Mouse (Mus musculus): ENCODE results near the gene Rhd.

Gene Rhd

DNA sequence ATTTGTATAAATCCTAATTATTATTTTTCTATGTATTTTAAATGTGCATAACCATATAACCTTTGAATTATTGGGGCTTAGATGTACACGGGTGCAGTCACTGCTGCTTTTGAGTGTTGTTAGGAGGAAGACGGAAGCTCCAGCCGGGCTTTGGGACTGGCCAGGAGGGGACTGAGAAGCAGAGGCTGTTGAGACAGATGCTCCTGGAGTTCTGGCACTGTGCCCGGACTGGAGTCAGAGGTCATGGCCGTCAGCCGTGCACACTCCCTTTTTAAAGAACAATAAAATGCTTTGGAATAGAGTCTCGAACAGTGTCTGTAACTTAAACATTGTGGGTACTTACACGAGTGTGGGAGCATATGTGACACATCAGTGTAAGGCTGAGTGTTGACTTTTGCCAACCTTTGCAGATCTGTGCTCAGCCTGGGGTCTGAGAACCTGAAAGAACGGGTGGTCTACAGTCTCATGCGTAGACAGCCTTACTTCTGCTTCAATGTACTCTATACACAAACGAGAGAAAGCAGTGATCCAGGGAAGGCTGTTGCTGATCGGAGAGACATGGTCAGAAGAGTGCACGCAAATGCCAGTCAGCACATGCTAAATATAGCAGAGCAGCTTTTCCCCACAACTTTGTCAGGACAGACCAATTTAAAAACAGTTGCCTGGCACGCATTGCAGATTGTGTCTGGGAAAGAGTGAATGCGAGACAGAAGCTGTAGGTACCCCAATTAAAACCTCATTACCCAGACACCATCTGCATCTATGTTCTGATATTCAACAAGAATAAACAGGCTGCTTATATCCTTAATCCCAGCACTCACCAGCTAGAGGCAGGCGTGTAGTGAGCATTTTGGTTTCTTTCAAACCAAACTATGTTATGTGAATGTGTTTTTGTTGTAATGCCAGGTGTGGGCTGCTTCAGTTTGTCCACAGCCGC, 73.2 kb downstream of the Rhd start:
- peak; percentile 47 to 77 for DNase-seq

GRCm38 (mm10) chr4:134939900-134940299, 75.6 kb downstream of the Rhd start:
- no peak for DNase-seq

- no peak for DNase-seq
Measured at GRCm38 (mm10) chr4:134943758-134944538, 79.6 kb downstream of the Rhd start.

All from kidney, postnatal 36 days (tissue).